Mouse (Mus musculus) heart, embryonic 13.5 days (tissue): Measurements from ENCODE around the gene Cdkl4. TPM values are rescaled to one million over a fixed set of nuclear protein-coding genes. Genes with fewer than 3 reads are reported as not detected.

ENCODE experiments used
- ATAC-seq: fragments of 200-750 bp; cut with Nextera tagmentation; 2 replicates; pipeline ENCODE4 v1.8.0; 2017; ENCODE audit warnings: moderate TSS enrichment; ENCODE audit not compliant: insufficient number of reproducible peaks, low FRiP score, low TSS enrichment; ENCODE audit errors: extremely low read depth
- H3K27ac ChIP-seq: fragments of 300-500 bp; sonication (generic); replicated peaks from 2 replicates; pipeline ENCODE4 v1.5.1; 2015; ENCODE audit warnings: moderate library complexity, mild to moderate bottlenecking, inconsistent platforms
- H3K27me3 ChIP-seq: fragments of 300-500 bp; sonication (generic); replicated peaks from 2 replicates; pipeline ENCODE4 v1.6.1; 2015; ENCODE audit warnings: mild to moderate bottlenecking, inconsistent platforms
- H3K36me3 ChIP-seq: fragments of 300-500 bp; sonication (generic); 2 replicates; pipeline ENCODE4 v1.6.1; 2015; ENCODE audit warnings: mild to moderate bottlenecking, inconsistent platforms
- H3K4me1 ChIP-seq: fragments of 300-500 bp; sonication (generic); 2 replicates; pipeline ENCODE4 v1.6.1; 2015; ENCODE audit warnings: inconsistent platforms
- H3K4me2 ChIP-seq: fragments of 300-500 bp; sonication (generic); 2 replicates; pipeline ENCODE4 v1.6.1; 2015; ENCODE audit warnings: inconsistent platforms, mild to moderate bottlenecking, moderate library complexity
- H3K4me3 ChIP-seq: fragments of 300-500 bp; sonication (generic); 2 replicates; pipeline ENCODE4 v1.5.1; 2015; ENCODE audit warnings: moderate library complexity, mild to moderate bottlenecking, inconsistent platforms
- H3K9ac ChIP-seq: fragments of 300-500 bp; sonication (generic); 2 replicates; pipeline ENCODE4 v1.6.1; 2015; ENCODE audit warnings: inconsistent platforms, mild to moderate bottlenecking, moderate library complexity
- H3K9me3 ChIP-seq: fragments of 300-500 bp; sonication (generic); 2 replicates; pipeline ENCODE4 v1.6.1; 2016; ENCODE audit warnings: inconsistent platforms
- WGBS: fragments of 180-500 bp; shearing (Covaris S2); methylation state at CpG from one replicate; pipeline ENCODE4 v1.1.7; 2015; ENCODE audit warnings: mixed read lengths; 5-methylcytosine and 5-hydroxymethylcytosine counted together
- polyA plus RNA-seq: library from polyadenylated mRNA; unstranded; fragments of >200 nt; fragmentation: Nextera tagmentation; extraction: Ambion mirVana; gene quantifications from 2 replicates; pipeline ENCODE4 v1.2.1, GENCODE M21; 2015

Gene Cdkl4
- polyA plus RNA-seq, result 0.14 TPM in 1 of 2 replicates, not detected in the other

DNA sequence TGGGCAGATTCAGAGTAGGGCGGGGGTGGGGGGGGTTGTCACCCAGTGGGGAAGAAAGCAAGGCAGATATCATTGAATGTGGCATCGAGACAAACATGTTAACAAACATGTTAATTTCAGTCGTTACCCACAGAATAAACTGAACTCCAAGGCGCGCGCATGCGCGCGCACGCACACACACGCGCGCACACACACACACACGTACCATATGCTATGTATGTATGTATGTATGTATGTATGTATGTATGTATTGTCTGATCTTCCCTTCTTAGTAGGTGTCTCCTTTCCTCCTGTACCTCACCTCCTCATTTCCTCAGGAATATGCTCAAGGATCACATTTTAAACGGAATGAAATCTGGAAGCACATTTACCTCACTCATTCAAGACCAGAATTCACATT lies at the start of gene Cdkl4:
Gene Cdkl4 (minus strand): TSS at position 175 of the 400 bp plus-strand sequence.
- ATAC-seq, result no peak
- H3K27ac ChIP-seq, result no peak within 1 kb of the TSS

DNA sequence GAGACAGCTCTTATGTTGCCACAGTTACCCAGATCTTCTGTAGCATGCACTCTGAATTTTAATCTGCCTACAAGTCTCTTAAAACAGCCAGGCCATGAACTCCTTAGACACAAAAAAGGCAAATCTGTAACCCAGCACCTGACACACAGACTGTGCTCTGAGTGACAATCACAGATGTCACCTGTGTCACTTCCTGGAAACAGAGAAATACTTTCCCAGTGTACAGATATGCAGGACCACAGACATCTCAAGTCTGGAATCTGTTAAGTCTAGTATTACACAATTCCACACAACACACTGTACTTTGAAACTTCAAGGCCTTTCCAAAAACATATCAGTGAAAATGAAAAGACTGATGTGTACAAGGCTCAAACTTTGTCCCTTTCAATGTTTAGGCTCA lies 47.4 kb upstream of the Cdkl4 start:
- Histone ChIP-seq H3K9ac (no peak overlapping the region), H3K9me3 (no peaks in the 10 kb centered on the region), H3K4me1 (peaks cover 10% of the 10 kb centered on the region), H3K4me3 (no peak overlapping the region), H3K4me2 (no peak overlapping the region), H3K27me3 (no peaks in the 10 kb centered on the region), H3K27ac (no peak overlapping the region), H3K36me3 (peaks cover 28% of the 10 kb centered on the region)
- ATAC-seq, result no peak

More for the DNA sequence above, at the start of gene Cdkl4:
- Histone ChIP-seq H3K9ac (peak within 1 kb of the TSS; percentile 80), H3K4me3 (peak within 1 kb of the TSS; percentile 57), H3K27me3 (no peaks in the 10 kb centered on the region), H3K4me1 (peaks cover 11% of the 10 kb centered on the region), H3K4me2 (peak within 1 kb of the TSS; percentile 92), H3K9me3 (no peaks in the 10 kb centered on the region), H3K36me3 (peaks cover 30% of the 10 kb centered on the region)
- 66% methylated on average over 15 of the region's 15 CpGs for WGBS

DNA sequence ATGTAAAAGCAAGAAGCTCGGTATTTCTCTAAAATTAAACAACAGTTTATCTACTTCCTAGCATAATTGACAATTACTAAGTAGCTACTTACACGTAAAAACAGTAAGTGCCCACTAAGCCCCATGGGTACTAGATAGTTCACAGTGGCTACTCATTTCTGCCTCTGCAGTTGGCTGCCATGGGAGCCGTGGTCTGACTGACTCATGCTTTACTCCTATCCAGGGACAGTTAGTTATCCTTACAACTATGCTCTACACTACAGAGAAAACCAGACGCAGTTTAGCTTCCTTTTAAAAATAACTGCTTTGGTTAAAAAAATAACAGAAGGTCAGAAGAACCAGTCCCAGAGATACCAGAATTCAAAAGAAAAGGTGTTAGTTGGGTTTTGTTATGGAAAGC lies 44.1 kb upstream of the Cdkl4 start:
- Histone ChIP-seq H3K27me3 (no peaks in the 10 kb centered on the region), H3K27ac (no peak overlapping the region), H3K9me3 (no peaks in the 10 kb centered on the region), H3K4me3 (no peak overlapping the region), H3K36me3 (peaks cover 38% of the 10 kb centered on the region), H3K4me2 (no peak overlapping the region), H3K9ac (no peak overlapping the region), H3K4me1 (peaks cover 18% of the 10 kb centered on the region)
- 66% methylated on average over 4 of the region's 4 CpGs for WGBS
- ATAC-seq, result no peak

DNA sequence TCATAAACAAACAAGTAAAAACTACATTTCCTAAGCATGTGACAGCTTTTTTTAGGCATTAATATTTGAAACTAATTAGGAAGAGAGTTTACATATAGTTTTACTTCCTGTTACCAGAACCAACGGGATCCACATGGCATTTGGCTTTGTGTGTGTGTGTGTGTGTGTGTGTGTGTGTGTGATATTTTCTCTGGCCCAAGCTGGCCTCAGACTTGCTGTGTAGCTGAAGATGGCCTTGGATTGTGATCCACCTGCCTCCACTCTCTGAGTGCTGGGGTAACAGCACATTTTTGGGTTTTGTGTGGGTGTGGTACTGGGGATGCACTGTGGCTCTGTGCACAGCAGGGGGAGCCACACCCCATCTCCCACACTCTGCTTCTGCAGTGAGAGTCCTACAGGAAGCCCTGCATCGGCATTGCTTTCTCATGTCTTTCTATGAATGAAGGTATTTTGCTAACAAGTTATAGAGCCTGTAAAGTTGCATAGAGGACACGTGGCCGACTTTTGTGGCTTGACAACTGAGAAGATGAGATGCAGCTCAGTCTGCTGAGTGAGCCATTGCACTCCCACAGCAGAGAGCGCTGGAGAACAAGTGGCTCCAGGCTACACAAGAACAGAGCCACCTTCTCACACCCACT lies 43.3 kb upstream of the Cdkl4 start:
- ATAC-seq, result no peak
- no peak overlapping the region for H3K4me3 ChIP-seq
- H3K27ac ChIP-seq, result no peak overlapping the region
- H3K4me2 ChIP-seq, result no peak overlapping the region
- H3K4me1 ChIP-seq, result peaks cover 18% of the 10 kb centered on the region
- no peaks in the 10 kb centered on the region for H3K27me3 ChIP-seq
- H3K36me3 ChIP-seq, result peaks cover 43% of the 10 kb centered on the region
- no peaks in the 10 kb centered on the region for H3K9me3 ChIP-seq
- no peak overlapping the region for H3K9ac ChIP-seq
- WGBS, result 57% methylated on average over 5 of the region's 5 CpGs

DNA sequence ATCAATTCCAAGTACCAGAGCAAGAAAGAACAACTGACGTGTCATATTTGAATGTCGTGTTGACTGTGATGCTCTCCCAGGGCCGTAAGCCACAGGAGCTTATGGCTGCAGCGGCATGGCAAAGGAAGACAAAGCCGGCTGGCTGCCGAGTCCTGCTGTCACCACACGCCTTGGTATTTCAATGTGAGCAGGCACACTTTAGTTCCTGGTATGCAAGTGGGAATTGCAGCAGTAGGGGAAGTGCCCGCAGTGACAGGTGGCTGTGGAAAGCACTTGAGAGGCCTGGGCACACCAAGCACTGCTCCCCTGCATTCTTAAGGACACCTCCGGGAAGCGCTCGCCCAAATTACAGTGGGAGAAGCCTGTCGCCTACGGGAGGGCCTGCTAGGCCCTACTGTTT lies 41.9 kb upstream of the Cdkl4 start:
- no peaks in the 10 kb centered on the region for H3K9me3 ChIP-seq
- 61% methylated on average over 13 of the region's 13 CpGs for WGBS
- H3K4me1 ChIP-seq, result peaks cover 11% of the 10 kb centered on the region
- H3K27ac ChIP-seq, result peak overlapping the region; percentile 34; the same call in 1 of the 2 replicates
- H3K27me3 ChIP-seq, result no peaks in the 10 kb centered on the region
- no peak overlapping the region for H3K4me3 ChIP-seq
- H3K9ac ChIP-seq, result no peak overlapping the region; the same call in 1 of the 2 replicates
- H3K36me3 ChIP-seq, result peaks cover 56% of the 10 kb centered on the region
- no peak for ATAC-seq
- H3K4me2 ChIP-seq, result no peak overlapping the region

DNA sequence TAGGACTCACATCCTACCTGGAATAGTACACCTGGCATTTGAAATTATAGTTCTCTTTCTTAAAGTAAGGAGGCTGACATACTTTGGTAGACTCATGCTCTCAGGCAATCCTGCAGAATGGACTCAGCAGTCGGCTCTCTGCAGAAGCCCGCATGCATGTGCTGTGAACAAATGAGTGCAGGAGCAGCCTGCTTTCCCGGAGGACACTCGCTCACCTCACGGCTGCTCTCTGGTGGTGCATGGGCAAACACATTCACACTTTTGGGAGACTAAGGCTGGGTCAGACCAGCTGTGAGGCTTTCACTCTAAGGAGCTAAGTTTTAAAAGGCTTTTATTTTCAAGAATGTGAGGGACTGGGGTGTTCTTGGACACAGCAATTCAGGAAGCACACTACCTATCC lies 41.3 kb upstream of the Cdkl4 start:
- Histone ChIP-seq H3K9me3 (no peaks in the 10 kb centered on the region), H3K4me1 (peaks cover 11% of the 10 kb centered on the region)
- 74% methylated on average over 5 of the region's 5 CpGs for WGBS

DNA sequence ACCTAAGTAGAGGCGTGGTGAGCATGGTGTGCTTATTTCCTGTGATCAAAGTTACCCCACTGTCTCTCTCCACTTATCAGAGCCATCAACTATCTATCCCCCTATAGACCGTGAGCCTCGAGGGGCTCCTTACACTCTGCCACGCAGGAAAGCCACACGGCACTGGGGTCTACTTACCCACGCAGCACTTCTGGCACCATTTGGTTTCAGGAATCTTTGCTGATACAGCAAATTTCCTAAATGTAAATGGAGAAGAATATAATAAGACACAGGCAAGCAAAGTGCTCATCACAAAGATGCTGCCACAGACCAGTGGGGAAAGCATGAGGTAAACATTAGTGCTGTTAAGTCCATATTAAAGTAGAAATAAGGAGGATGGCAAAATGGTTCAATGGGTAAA lies 26.2 kb upstream of the Cdkl4 start:
- H3K4me2 ChIP-seq, result no peak overlapping the region
- no peak overlapping the region for H3K4me3 ChIP-seq
- H3K9me3 ChIP-seq, result 0 out of 2 replicates have a peak, but pooled peaks cover under 1% of the 10 kb centered on the region
- no peaks in the 10 kb centered on the region for H3K4me1 ChIP-seq
- H3K9ac ChIP-seq, result no peak overlapping the region
- peaks cover 92% of the 10 kb centered on the region for H3K36me3 ChIP-seq
- no peak for ATAC-seq
- H3K27ac ChIP-seq, result no peak overlapping the region
- 89% methylated on average over 6 of the region's 6 CpGs for WGBS
- no peaks in the 10 kb centered on the region for H3K27me3 ChIP-seq

More for the DNA sequence above, 41.3 kb upstream of the Cdkl4 start:
- ATAC-seq, result no peak
- Histone ChIP-seq H3K4me2 (no peak overlapping the region), H3K9ac (no peak overlapping the region), H3K27ac (no peak overlapping the region), H3K36me3 (peaks cover 59% of the 10 kb centered on the region), H3K27me3 (no peaks in the 10 kb centered on the region), H3K4me3 (no peak overlapping the region)

DNA sequence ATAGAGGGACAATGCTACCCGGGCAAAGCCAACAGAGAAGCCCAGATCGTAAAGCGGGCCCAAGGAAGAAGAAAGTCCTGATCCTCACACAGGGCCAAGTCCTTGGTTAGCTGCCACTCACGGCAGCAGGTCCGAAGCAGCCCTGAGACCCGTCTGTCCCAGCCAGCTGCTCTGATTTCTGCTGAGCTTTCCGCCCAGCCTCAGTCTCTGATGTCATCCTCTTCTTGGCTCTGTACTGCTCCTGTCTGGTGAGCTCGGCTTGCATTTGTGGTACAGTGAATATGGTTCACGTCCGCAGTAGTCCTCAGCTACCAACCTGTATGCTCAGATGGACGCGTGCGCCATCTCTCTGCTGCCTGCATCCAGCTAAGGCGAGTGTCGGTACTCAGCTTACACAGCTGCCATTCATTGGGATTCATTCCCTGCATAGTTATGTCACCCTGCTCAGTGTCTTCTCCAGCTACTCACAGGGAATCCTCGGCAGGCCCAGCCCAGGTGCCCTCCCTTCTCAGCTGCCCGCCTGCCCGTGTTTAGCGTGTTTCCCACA lies 25.5 kb upstream of the Cdkl4 start:
- Histone ChIP-seq H3K27ac (no peak overlapping the region), H3K9me3 (no peaks in the 10 kb centered on the region), H3K9ac (no peak overlapping the region), H3K4me1 (no peaks in the 10 kb centered on the region), H3K27me3 (no peaks in the 10 kb centered on the region), H3K36me3 (peaks cover 89% of the 10 kb centered on the region), H3K4me3 (no peak overlapping the region), H3K4me2 (no peak overlapping the region)
- ATAC-seq, result no peak
- WGBS, result 85% methylated on average over 19 of the region's 19 CpGs

DNA sequence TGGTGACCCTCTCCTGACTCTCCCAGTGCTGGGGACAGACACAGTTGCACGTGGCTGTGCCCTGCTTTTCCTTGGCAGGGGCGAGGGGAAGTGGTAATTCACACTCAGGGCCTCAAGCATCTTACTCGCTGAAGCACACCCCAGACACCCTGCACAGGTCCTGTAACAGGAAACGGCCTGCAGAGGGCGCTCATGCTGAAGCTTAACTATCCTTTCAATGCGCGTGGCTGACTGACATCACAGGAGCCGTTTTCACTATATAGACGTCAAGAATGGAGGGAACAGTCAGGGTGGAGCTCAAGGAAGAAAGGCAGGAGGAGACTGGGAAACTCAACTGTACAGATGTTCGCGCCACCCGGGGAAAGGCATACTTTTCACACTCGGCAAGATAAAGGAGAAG lies 23.8 kb upstream of the Cdkl4 start:
- no peak for ATAC-seq
- H3K4me3 ChIP-seq, result no peak overlapping the region
- no peaks in the 10 kb centered on the region for H3K4me1 ChIP-seq
- no peaks in the 10 kb centered on the region for H3K27me3 ChIP-seq
- H3K9me3 ChIP-seq, result no peaks in the 10 kb centered on the region
- H3K9ac ChIP-seq, result no peak overlapping the region
- H3K27ac ChIP-seq, result no peak overlapping the region
- 61% methylated on average over 13 of the region's 13 CpGs for WGBS
- H3K36me3 ChIP-seq, result peaks cover 89% of the 10 kb centered on the region
- H3K4me2 ChIP-seq, result no peak overlapping the region

DNA sequence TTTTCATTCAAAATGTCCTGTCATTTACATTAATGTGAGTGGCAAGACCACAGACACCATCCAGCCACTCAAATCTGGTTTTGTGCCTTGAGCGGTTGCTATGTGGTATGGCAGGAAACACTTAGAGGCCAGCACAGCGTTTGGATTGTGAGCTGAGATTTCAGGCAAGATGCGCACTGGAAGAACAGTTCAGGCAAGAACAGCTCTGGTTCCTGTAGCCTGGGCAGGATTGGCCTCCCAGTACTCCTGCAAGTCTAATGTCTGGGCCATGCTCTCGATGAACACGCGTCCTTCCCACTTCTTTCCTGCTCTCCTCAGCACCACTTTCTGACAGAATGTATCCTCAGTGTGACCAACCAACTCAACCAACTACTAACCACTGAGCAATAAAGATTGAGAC lies 5.4 kb upstream of the Cdkl4 start:
- no peaks in the 10 kb centered on the region for H3K9me3 ChIP-seq
- no peaks in the 10 kb centered on the region for H3K27me3 ChIP-seq
- no peak overlapping the region for H3K4me2 ChIP-seq
- H3K36me3 ChIP-seq, result peaks cover 83% of the 10 kb centered on the region
- no peak overlapping the region for H3K27ac ChIP-seq
- WGBS, result 91% methylated on average over 6 of the region's 6 CpGs
- no peak overlapping the region for H3K4me3 ChIP-seq
- ATAC-seq, result no peak
- no peaks in the 10 kb centered on the region for H3K4me1 ChIP-seq
- no peak overlapping the region for H3K9ac ChIP-seq

DNA sequence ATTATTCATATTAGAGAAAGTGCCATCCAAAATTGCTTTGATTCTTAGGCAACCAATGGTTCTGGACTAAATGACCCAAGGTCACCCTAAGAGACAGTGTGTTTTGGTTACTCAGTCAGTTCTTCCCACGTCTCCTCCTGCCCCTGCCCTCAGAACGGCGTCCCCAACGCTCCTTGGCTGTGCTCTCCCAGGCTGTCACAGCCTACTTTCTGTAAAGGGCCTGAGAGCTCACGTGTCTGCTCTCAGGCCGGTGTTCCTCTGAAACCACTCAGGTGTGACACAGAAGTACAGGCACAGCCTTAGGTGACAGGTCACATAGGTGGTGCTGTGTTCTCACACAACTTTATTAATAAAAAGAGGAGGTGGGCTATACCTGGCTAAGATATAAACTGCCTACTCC lies 2.3 kb upstream of the Cdkl4 start:
- peaks cover 52% of the 10 kb centered on the region for H3K36me3 ChIP-seq

DNA sequence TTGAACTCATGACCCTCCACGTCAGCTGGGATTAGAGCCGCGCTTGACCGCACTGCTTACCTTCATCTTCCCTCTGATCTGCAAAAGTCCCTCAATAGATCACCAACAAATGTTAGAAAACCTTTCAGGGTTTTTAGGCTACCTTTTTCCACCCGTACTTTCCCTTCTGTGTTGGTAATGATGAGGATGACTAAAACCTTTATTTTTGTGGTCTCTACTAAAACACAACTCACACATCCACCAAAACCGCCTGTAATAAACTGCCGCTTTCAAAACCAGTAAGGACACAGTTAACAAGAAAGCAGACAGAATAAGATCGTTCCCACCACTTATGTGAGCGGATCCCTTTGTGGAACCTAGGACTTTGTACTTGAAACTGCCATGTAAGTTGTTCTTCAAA lies 1.5 kb upstream of the Cdkl4 start:
- ATAC-seq, result no peak
- WGBS, result 88% methylated on average over 9 of the region's 9 CpGs
- Histone ChIP-seq H3K36me3 (peaks cover 44% of the 10 kb centered on the region), H3K27me3 (no peaks in the 10 kb centered on the region), H3K9ac (no peak overlapping the region), H3K9me3 (no peaks in the 10 kb centered on the region), H3K4me1 (peaks cover 11% of the 10 kb centered on the region), H3K27ac (no peak overlapping the region), H3K4me3 (no peak overlapping the region), H3K4me2 (no peak overlapping the region)

More for the DNA sequence above, 2.3 kb upstream of the Cdkl4 start:
- Histone ChIP-seq H3K9ac (no peak overlapping the region), H3K27me3 (no peaks in the 10 kb centered on the region), H3K4me2 (no peak overlapping the region), H3K27ac (no peak overlapping the region), H3K4me1 (peaks cover 11% of the 10 kb centered on the region), H3K9me3 (no peaks in the 10 kb centered on the region), H3K4me3 (no peak overlapping the region)
- 74% methylated on average over 6 of the region's 6 CpGs for WGBS
- no peak for ATAC-seq
